Mouse (Mus musculus): ENCODE data around the gene Tnfaip8l1. TPM values are rescaled to one million over a fixed set of nuclear protein-coding genes. Genes with fewer than 3 reads are reported as not detected.

Gene Tnfaip8l1
- total and polyA plus RNA-seq, 3 experiments: 1.1 to 3.2 (median 2.0) TPM

DNA sequence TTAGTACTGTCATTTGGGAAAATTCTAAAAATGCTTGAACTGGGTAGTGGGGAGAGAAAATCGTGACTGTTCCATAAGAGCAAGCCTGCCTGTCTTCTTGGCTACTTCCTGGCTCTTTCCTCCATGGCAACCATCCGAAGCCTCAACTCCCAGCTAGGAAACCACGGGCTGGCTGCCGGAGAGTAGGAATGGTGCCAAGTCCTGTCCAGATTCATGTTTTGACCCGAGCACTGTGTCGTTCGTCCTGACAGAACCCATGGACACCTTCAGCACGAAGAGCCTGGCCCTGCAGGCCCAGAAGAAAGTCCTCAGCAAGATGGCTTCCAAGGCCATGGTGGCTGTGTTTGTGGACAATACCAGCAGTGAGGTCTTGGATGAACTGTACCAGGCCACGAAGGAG lies 9.2 kb downstream of the Tnfaip8l1 start:
- Histone ChIP-seq H3K9me3 (replicated peaks) (no peaks in the 10 kb centered on the region), H3K36me3 (replicated peaks) (peaks cover 24% of the 10 kb centered on the region), H3K4me3 (ENCODE audit: low read depth, low read length) (no peak overlapping the region), H3K4me1 (ENCODE audit: insufficient read depth, low read depth, low read length) (peaks cover 7% of the 10 kb centered on the region; the same call in 1 of the 2 replicates), H3K27me3 (ENCODE audit: insufficient read depth, low read length) (peaks cover 46% of the 10 kb centered on the region)
- no peak for ATAC-seq (ENCODE audit: extremely low read depth, insufficient number of reproducible peaks, low FRiP score, poor library complexity, severe bottlenecking)
- no peak for DNase-seq (ENCODE audit: low spot score)
- TF ChIP-seq GATA2 (IDR thresholded peaks at IDR 0.05; ENCODE audit: borderline replicate concordance, low read depth, low read length) (no peak), GATA1 (IDR thresholded peaks at IDR 0.05; ENCODE audit: borderline replicate concordance, low read length) (no peak), CTCF (IDR thresholded peaks at IDR 0.05; ENCODE audit: low read depth, low read length) (no peak), TAL1 (conservative IDR thresholded peaks at IDR 0.05; ENCODE audit: low read depth, low read length) (no peak), POLR2AphosphoS5 (IDR thresholded peaks at IDR 0.05; ENCODE audit: insufficient replicate concordance, low read depth, low read length) (no peak)

DNA sequence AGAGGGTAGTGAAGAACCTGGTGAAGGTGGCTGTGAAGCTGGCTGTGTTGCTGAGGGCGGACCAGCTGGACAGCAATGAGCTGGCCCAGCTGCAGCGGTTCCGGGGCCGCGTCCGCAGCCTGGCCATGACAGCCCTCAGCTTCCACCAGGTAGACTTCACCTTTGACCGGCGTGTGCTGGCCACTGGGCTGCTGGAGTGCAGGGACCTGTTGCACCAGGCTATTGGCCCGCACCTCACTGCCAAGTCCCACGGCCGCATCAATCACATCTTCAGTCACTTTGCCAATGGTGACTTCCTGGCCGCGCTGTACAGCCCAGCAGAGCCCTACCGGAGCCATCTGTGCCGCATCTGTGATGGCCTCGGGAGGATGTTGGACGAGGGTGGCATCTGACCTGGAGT lies 9.6 kb downstream of the Tnfaip8l1 start:
- Histone ChIP-seq H3K4me3 (ENCODE audit: low read depth, low read length) (no peak overlapping the region), H3K9me3 (replicated peaks) (no peaks in the 10 kb centered on the region), H3K4me1 (ENCODE audit: insufficient read depth, low read depth, low read length) (peaks cover 7% of the 10 kb centered on the region; the same call in 1 of the 2 replicates), H3K27me3 (ENCODE audit: insufficient read depth, low read length) (peaks cover 46% of the 10 kb centered on the region), H3K36me3 (replicated peaks) (peaks cover 28% of the 10 kb centered on the region)
- DNase-seq (ENCODE audit: low spot score): no peak
- TF ChIP-seq GATA1 (IDR thresholded peaks at IDR 0.05; ENCODE audit: borderline replicate concordance, low read length): no peak
- no peak for TF ChIP-seq POLR2AphosphoS5 (IDR thresholded peaks at IDR 0.05; ENCODE audit: insufficient replicate concordance, low read depth, low read length)
- TF ChIP-seq TAL1 (conservative IDR thresholded peaks at IDR 0.05; ENCODE audit: low read depth, low read length): no peak
- TF ChIP-seq GATA2 (IDR thresholded peaks at IDR 0.05; ENCODE audit: borderline replicate concordance, low read depth, low read length): no peak
- TF ChIP-seq CTCF (IDR thresholded peaks at IDR 0.05; ENCODE audit: low read depth, low read length): no peak
- ATAC-seq (ENCODE audit: extremely low read depth, insufficient number of reproducible peaks, low FRiP score, poor library complexity, severe bottlenecking): no peak

DNA sequence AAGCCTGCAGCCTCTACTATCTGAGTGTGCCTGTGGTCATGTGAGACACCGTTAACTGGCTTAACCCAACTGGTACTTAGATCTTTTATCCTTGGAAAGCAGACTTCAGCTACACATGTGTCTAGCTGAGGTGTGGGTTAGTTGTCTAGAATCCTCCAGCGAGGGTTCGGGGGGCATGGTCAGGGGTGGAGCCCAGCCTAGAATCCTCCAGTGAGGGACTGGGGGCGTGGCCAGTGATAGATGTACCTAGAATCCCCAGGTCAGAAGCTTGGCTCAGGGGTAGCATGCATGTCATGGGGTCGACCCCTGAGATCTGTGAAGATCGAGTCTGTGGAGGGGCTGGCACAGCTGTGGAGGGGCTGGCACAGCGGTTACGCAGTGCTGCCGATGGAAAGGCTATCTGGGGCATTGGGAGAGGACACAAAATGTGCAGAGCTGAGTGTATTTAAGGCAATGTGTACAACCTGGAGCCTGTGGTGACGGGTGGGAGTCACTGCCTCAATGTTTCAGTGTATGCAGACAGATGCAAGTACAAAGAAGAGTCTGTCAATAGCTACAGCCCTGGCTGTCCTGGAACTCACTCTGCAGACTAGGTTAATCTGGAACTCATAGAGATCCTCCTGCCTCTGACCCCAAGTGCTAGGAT lies 11.2 kb downstream of the Tnfaip8l1 start:
- no peak overlapping the region for H3K4me3 ChIP-seq (ENCODE audit: low read depth, low read length)
- ATAC-seq (ENCODE audit: extremely low read depth, insufficient number of reproducible peaks, low FRiP score, poor library complexity, severe bottlenecking) (no peak), DNase-seq (ENCODE audit: low spot score) (no peak)
- H3K4me1 ChIP-seq (ENCODE audit: insufficient read depth, low read depth, low read length): peaks cover 3% of the 10 kb centered on the region; the same call in 1 of the 2 replicates
- peaks cover 31% of the 10 kb centered on the region for H3K27me3 ChIP-seq (ENCODE audit: insufficient read depth, low read length)
- TF ChIP-seq GATA1 (IDR thresholded peaks at IDR 0.05; ENCODE audit: borderline replicate concordance, low read length) (no peak), POLR2AphosphoS5 (IDR thresholded peaks at IDR 0.05; ENCODE audit: insufficient replicate concordance, low read depth, low read length) (peak; percentile 57; the same call in 1 of the 2 replicates), GATA2 (IDR thresholded peaks at IDR 0.05; ENCODE audit: borderline replicate concordance, low read depth, low read length) (no peak)
- no peaks in the 10 kb centered on the region for H3K9me3 ChIP-seq (replicated peaks)
- H3K36me3 ChIP-seq (replicated peaks): peaks cover 43% of the 10 kb centered on the region

DNA sequence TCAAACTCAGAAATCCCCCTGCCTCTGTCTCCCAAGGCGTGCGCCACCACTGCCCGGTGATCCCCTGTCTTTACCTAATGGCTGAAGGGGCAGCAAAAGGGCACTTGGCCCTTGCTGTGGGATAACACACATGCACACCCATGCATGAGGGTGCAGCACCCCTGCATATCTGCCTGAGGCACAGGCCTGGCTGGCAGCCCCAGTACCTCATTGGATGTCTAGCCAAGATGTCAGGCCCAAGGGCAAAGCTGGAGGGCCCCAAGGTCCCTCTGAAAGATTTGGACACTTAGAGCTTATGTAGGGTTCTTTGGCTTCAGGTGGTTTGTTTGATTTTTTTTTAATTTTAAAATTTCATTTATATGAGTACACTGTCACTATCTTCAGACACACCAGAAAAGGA lies 13.1 kb downstream of the Tnfaip8l1 start:
- H3K36me3 ChIP-seq (replicated peaks): peaks cover 62% of the 10 kb centered on the region
- no peak for TF ChIP-seq TAL1 (conservative IDR thresholded peaks at IDR 0.05; ENCODE audit: low read depth, low read length)
- TF ChIP-seq GATA1 (IDR thresholded peaks at IDR 0.05; ENCODE audit: borderline replicate concordance, low read length): no peak
- no peak for TF ChIP-seq GATA2 (IDR thresholded peaks at IDR 0.05; ENCODE audit: borderline replicate concordance, low read depth, low read length)
- TF ChIP-seq POLR2AphosphoS5 (IDR thresholded peaks at IDR 0.05; ENCODE audit: insufficient replicate concordance, low read depth, low read length): no peak
- TF ChIP-seq CTCF (IDR thresholded peaks at IDR 0.05; ENCODE audit: low read depth, low read length): no peak
- peaks cover 15% of the 10 kb centered on the region for H3K27me3 ChIP-seq (ENCODE audit: insufficient read depth, low read length)
- H3K4me3 ChIP-seq (ENCODE audit: low read depth, low read length): no peak overlapping the region
- no peaks in the 10 kb centered on the region for H3K9me3 ChIP-seq (replicated peaks)
- DNase-seq (ENCODE audit: low spot score) (no peak), ATAC-seq (ENCODE audit: extremely low read depth, insufficient number of reproducible peaks, low FRiP score, poor library complexity, severe bottlenecking) (no peak)
- peaks cover 3% of the 10 kb centered on the region; the same call in 1 of the 2 replicates for H3K4me1 ChIP-seq (ENCODE audit: insufficient read depth, low read depth, low read length)

DNA sequence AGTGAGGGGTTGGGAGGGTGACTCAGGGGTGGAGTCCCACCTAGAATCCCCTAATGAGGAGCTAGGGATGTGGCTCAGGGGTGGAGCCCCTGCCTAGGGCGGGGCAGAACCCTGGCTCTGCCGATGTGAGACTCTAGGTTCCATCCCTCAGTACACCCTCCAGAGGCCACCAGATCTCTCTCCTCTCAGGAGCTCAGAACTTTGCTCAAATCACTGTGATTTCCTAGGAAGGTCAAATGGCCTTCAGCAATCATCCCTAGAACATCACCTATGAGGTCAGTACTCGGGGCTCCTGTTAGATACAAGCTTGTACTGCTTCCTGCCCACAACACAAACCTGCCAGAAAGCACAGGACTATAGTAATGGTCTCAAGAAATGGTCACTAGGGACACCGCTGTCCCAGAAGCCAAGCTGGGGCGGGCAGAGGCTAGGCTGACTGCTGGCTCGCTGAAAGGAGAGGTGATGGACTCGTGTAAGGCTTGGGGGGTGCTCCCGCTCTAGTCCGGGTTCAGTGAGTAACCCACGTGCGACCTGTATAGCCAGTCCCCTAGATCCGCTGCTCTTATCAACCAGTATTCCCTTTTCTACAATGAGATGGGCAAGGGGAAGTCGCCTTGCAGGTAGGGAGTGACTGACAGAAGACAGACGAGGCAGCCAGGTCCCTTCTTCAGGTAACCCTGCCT lies 20.8 kb downstream of the Tnfaip8l1 start:
- no peak for ATAC-seq (ENCODE audit: extremely low read depth, insufficient number of reproducible peaks, low FRiP score, poor library complexity, severe bottlenecking)
- no peaks in the 10 kb centered on the region for H3K9me3 ChIP-seq (replicated peaks)
- peaks cover 80% of the 10 kb centered on the region for H3K36me3 ChIP-seq (replicated peaks)
- no peak for TF ChIP-seq POLR2AphosphoS5 (IDR thresholded peaks at IDR 0.05; ENCODE audit: insufficient replicate concordance, low read depth, low read length)
- TF ChIP-seq TAL1 (conservative IDR thresholded peaks at IDR 0.05; ENCODE audit: low read depth, low read length): no peak
- TF ChIP-seq GATA2 (IDR thresholded peaks at IDR 0.05; ENCODE audit: borderline replicate concordance, low read depth, low read length): no peak
- no peak for TF ChIP-seq GATA1 (IDR thresholded peaks at IDR 0.05; ENCODE audit: borderline replicate concordance, low read length)
- no peak for TF ChIP-seq CTCF (IDR thresholded peaks at IDR 0.05; ENCODE audit: low read depth, low read length)
- peaks cover 38% of the 10 kb centered on the region for H3K4me1 ChIP-seq (ENCODE audit: insufficient read depth, low read depth, low read length)
- peak; percentile 50 for DNase-seq (ENCODE audit: low spot score)
- peak overlapping the region; percentile 97 for H3K4me3 ChIP-seq (ENCODE audit: low read depth, low read length)
- H3K27me3 ChIP-seq (ENCODE audit: insufficient read depth, low read length): no peaks in the 10 kb centered on the region

DNA sequence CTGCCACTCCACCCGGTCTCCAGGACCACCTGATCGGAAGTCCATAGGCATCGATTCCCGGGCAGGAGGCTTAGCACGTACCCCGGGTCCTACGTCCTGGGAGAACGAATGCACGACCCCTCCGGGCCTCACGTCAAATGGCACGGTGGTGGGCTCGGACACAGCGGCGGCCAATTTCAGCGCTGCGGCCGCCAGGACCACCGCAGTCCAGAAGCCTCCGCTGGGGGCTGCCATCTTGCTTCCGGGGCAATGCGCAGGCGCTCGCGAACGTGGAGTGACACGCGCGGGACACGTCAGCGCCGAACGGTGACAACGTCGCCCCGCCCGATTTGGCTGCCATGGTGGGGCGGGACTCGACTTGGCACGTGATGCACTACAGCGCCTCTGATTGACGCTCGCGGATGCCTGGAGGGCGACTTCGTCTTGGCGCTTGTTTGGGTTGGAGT lies 21.4 kb downstream of the Tnfaip8l1 start, which contains the start of gene Mydgf:
TSS of gene Mydgf (minus strand) at position 263 of the 446 bp plus-strand sequence.
- Histone ChIP-seq H3K4me1 (ENCODE audit: insufficient read depth, low read depth, low read length) (peaks cover 38% of the 10 kb centered on the region), H3K27me3 (ENCODE audit: insufficient read depth, low read length) (no peaks in the 10 kb centered on the region), H3K9me3 (replicated peaks) (no peaks in the 10 kb centered on the region), H3K36me3 (replicated peaks) (peaks cover 82% of the 10 kb centered on the region), H3K4me3 (ENCODE audit: low read depth, low read length) (peak within 1 kb of the TSS; percentile 97)
- TF ChIP-seq GATA2 (IDR thresholded peaks at IDR 0.05; ENCODE audit: borderline replicate concordance, low read depth, low read length) (no peak), POLR2AphosphoS5 (IDR thresholded peaks at IDR 0.05; ENCODE audit: insufficient replicate concordance, low read depth, low read length) (no peak), TAL1 (conservative IDR thresholded peaks at IDR 0.05; ENCODE audit: low read depth, low read length) (no peak), CTCF (IDR thresholded peaks at IDR 0.05; ENCODE audit: low read depth, low read length) (no peak), GATA1 (IDR thresholded peaks at IDR 0.05; ENCODE audit: borderline replicate concordance, low read length) (no peak)
- peak; percentile 93 for DNase-seq (ENCODE audit: low spot score)
- peak; percentile 93 for ATAC-seq (ENCODE audit: extremely low read depth, insufficient number of reproducible peaks, low FRiP score, poor library complexity, severe bottlenecking)

All from G1E (cell line).